Mouse (Mus musculus) frontal cortex, postnatal 36 days (tissue): ENCODE results near the gene Hoxb3.

Experiments
- DNase-seq, 2 experiments: peaks; one replicate each; pipeline ENCODE4 v3.0.0; 2022; ENCODE audit warnings: low spot score in 2 of 2

The Hoxb3 gene

DNA sequence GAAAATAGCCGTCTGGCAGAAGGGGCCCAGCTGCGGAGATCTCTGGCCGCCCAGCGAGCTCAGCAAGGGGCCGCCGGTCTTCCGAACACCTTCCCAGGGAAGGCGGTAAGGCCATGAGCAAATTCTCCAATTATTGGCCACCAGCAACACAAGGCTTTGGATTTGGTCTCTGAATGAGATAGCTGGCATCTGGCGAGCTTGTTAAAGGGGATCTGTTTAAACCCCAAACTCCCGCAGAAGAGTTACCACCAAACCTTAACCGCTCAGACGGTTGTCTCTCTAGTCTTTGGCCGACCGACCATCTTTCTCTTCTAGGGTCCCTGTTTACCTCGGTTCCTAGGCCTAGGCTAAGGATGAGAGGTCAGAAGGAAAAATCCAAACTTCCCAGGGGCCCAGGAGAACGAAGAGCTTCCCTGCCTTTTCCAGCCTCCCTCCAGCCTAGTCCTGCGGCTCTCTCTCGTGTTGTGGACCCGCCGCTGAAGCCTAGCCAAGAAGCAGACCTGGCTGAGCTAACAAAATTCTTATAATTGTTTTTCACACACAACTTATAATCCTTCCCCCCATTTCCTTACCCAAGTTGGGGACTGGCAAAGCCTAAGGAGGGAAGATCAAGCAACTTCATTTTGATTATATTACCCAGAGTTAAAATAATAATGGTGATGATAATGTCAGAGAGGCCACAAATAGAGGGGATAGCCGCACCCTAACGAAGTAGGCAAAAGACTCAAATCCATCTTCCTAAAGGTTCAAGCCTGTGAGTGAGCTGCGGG, 20.6 kb upstream of the Hoxb3 start:
- DNase-seq: no peak

DNA sequence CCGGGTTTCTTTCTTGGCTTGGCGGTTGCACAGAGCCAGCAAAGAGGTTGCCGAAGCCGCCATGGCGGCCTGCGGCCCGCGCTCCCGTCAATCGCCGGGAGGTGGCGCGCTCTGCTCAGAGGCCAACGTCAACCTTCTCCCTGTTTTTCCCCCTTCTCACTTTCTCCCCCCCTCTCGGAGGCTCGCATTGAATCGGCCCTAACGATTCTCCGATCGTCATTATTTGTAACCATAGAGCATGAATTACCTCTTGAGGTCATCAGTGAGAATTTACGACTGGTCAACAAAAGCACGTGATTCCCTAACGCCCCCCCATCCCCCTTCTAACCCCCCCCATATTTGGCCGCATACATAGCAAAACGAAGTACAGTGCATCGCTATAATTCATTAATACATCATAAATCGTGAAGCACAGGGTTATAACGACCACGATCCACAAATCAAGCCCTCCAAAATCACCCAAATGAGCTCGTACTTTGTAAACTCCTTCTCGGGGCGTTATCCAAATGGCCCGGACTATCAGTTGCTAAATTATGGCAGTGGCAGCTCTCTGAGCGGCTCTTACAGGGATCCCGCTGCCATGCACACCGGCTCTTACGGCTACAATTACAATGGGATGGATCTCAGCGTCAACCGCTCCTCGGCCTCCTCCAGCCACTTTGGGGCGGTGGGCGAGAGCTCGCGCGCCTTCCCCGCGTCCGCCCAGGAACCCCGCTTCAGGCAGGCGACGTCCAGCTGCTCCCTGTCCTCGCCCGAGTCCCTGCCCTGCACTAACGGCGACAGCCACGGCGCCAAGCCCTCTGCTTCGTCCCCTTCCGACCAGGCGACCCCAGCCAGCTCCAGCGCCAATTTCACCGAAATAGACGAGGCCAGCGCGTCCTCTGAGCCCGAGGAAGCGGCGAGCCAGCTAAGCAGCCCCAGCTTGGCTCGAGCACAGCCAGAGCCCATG, 19.7 kb upstream of the Hoxb3 start, which contains the start of gene Hoxb5:
TSS of gene Hoxb5 (plus strand) at position 186 of the 949 bp plus-strand sequence.
- DNase-seq: no peak

DNA sequence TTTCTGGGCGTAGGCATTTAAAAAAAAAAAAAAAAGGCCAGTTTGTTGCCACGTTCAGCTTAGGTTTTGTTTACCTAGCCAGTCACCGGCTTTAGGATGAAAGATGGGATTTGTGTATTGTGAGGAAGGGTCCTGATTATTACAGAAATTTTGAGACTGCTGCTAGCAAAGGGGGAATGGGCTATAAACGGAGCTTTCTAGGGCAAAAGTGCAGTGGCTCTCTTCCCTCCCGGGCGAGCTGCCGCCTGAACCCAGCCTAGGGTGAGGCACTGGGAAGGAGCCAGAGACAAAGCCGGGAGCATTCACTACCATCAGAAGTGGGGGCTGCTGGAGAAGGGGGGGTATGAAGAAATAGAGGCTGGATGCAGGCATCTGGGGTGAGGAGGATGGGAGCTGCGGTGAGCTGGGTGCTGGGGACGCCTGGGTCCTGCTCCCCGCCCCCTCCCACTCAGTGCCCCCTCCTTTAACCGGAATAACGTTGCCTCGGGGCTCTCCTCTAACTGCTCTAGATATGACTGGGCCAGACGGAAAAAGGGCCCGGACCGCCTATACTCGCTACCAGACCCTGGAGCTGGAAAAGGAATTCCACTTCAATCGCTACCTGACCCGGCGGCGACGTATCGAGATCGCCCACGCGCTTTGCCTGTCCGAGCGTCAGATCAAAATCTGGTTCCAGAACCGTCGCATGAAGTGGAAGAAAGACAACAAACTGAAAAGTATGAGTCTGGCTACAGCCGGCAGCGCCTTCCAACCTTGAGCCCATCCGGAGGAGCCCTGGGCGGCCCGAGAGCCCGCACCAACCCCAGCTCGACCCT, 18.5 kb upstream of the Hoxb3 start:
- DNase-seq: no peak

- DNase-seq: no peak
Observed at GRCm38 (mm10) chr11:96305505-96306182, 17.5 kb upstream of the Hoxb3 start.

- DNase-seq: no peak
Observed at GRCm38 (mm10) chr11:96306183-96306907, 16.8 kb upstream of the Hoxb3 start.

GRCm38 (mm10) chr11:96306908-96307269, 16.2 kb upstream of the Hoxb3 start:
- no peak for DNase-seq

- no peak for DNase-seq
Observed at GRCm38 (mm10) chr11:96308763-96309162, 14.4 kb upstream of the Hoxb3 start.

DNA sequence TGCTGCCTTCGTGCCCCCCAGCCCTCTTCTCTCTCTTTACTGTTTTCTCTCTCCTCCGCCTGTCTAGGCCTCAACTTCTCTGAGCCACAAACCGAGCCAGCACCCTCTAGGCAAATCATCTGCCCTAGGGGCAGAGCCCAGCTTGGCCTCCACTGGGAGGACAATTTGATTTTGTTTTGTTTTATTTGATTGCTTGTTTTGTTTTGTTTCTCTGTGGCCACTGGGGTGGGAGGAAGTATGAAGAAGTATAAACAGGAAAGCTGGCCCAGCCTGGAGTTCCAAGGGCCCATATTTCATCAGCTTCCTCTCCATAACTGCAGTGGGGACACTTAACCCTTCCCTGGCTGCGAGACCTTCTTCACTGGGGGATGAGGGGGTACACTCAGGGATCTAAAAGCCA, 13.8 kb upstream of the Hoxb3 start:
- DNase-seq: no peak

DNA sequence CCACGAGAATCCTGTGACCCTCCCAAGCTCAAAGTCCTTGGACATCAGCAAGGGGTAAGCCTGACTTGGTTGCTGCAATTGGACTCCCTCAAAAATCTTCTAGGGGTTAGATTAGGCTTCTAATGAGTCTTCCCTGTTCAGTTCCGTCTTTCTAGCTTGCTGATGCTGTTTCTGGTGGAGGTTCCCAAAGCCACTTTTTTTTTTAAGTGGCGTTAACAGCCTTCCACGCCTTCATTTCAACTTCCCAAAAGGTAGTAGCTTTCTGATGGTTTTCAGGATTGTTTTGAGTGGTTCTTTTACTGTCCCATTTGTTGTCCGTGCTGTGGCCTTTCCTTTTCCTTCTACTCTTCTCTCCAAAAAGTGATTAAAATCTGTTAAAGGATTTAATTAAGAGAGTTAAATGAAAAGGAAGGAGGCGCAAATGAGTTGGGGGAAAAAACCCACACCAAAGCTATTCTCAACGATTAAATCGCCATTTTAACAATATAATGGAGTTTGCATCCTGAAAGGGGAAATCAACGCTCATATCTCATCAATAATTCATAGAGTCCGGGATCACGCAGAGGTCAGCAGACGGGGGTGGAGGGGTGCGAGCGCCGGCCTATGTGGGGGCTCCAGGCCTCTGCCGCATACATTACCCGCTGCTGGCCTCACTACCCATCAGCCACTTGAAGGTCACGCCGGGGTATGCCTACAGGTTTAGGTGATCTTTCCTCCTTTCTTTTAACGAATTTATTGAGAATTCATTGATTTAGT, 12.8 kb upstream of the Hoxb3 start:
- no peak for DNase-seq

DNA sequence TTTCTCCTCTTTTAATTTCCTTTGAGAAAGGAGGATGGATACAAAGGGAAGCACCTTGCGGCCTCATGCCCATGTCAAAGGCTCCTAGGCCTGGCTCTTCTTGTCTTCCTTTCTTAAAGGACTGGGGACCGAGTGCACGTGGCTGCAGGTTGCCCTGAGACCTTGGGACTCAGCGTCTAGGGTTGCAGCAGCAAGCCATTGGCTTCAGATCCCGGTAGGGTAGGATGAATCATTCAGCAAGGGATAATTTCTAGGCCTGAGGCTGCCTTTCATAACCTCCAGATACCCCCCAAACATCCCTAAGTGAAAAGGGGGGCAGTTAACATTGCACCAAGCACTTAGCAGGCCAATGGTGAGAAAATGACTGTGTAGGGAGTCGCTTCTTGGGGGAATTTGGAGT, 12.0 kb upstream of the Hoxb3 start:
- no peak for DNase-seq

GRCm38 (mm10) chr11:96311520-96312417, 11.4 kb upstream of the Hoxb3 start:
- DNase-seq: no peak

DNA sequence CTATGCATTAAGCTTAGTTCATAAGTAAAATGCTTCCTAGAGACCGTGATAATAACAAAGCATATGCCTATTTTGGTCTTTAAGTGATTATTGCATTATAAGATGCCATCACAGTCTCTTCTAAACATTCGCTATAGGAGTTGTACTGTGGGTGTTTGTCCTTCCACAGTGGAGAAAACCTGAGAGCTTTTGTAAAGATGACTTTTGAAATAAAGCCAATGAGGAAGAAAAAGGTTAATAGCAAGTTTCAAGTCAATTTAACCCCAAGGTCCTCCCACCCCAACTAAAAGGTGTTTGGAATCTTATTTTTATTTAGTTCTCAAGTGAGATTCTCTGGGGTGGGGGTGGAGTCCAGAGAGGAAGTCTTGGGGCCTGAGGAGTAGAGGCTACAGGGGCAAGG, 10.0 kb upstream of the Hoxb3 start:
- DNase-seq: no peak

DNA sequence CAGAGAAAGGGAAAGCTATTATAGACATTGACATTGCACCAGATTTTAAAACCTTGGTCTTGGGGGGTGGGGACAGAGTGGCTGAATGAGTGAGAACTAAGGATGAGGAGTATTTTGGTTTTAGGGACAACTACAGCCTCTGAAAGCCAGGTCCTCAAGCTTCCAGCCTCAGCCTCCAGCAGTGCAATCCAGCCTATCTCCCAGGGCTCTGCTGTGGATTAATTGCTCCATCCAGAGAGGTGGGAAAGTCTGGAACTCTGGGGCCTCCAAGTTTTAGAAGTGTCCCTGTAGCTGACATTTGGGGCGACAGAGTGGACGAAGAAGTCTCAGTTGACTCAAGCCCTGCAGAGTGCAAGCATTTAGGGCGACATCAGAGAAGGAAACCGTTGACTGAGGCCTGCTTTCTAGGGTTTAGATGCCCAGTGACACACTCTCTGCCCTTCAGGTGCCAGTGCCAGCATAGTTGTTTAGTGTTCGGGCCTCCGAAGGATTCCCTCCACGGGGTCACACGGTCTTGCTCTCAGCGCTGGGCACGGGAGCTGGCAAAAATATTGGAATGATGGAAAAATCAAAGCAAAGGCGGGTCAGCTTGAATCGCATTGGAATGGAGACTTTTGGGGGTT, 9.2 kb upstream of the Hoxb3 start:
- DNase-seq: no peak

- no peak for DNase-seq
Observed at GRCm38 (mm10) chr11:96314671-96315343, 8.3 kb upstream of the Hoxb3 start.

GRCm38 (mm10) chr11:96315344-96315681, 7.8 kb upstream of the Hoxb3 start:
- no peak for DNase-seq

DNA sequence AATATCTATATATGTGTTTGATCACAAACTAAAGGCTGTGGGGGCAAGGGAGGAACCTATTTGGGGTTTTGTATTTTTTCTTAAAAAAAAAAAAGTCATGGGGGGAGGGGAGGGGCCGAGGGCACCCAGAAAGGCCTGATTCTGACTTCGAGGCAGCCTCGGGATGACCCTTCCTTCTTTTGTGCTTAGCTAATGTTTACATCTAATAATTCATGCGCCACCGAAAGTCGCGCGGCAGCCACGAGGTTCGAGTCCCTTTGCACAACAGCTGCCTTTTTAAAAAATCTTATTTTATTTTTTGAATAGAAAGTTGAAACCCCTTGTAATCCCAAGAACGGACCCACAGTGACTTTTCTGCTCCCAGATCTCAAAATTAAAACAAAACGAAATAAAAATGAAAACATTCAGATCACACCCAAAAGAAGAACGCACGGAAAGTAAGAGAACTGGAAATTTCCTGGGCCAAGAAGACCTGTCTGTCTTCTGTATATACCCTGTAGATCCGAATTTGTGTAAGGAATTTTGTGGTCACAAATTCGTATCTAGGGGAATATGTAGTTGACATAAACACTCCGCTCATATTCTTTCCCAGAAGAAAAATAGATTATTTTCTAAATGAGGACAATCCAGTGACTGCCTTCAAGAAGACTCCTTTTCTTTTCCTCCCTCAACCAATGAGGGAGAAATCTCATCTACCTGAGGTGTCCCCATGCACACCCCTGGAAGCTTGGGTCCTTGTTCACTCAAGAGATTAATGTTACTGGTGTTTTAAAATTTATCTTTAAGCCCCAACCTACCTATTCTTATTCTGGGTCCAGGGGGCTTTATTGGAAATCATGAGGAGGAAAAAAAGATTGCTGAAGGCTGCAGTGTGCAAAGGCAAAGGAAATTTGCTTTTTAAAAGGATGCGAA, 6.2 kb upstream of the Hoxb3 start:
- DNase-seq: no peak
